Mouse (Mus musculus) layer of hippocampus, adult 11-12 months (tissue): ENCODE data around the gene Adam22.

Experiments used
- DNase-seq: peaks from one replicate; pipeline ENCODE4 v3.0.0; 2022; ENCODE audit warnings: low spot score

Adam22 gene

DNA sequence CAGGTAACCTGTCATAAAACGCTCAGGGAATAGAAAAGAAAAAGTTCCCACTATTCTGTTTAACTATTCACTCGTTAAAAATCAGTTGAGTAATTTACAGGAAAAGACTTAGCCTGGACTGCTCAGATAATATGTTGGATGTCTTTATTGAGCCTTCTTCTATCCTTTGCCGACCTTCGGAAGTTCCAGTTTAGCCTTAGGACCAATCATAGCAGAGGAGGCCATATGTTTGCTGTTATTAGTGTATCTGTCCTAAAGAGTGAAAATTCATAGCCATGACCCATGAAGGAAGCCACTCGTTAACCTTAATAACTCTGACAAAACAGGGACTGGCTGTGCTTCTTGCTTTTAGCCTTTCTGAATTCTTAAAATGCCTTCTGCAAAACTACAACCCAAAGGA, 41.3 kb downstream of the Adam22 start:
- no peak for DNase-seq

DNA sequence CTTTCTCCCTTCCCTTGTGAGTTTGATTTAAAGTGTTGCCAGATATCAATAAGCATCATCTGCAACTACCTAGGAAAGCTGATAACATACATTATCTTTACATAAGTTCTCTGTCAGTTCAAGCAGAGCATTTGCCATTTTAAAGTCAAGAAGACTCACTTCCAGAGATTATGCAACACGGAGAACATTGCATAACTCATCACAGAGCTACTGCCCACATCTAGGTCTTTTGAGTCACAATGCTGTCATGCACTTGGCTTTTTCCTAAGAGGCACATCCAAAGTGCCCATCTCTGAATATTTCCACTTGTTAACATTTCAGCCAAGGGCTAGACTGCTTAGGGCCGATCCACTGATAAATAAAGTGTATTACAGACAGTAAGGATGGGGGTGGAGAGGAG, 55.6 kb downstream of the Adam22 start:
- DNase-seq: no peak

DNA sequence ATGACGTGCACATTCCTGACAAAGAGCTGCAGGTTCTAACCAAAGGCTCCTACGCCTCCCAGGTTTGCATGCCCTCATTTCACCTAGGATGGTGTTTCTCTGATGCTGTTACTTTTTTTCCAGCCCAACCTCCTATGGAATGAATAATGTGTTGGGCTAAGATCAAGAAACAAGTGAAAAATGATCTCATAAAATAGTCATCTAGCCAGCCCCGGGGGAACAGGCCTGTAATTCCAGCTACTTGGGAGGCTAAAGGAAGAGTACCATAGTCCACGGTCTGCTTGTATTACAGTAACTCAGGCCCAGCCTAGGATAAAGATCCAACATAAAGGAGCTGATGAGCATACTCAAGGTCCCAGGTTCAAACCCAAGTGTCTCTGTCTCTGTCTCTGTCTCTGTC, 57.1 kb downstream of the Adam22 start:
- DNase-seq: no peak

DNA sequence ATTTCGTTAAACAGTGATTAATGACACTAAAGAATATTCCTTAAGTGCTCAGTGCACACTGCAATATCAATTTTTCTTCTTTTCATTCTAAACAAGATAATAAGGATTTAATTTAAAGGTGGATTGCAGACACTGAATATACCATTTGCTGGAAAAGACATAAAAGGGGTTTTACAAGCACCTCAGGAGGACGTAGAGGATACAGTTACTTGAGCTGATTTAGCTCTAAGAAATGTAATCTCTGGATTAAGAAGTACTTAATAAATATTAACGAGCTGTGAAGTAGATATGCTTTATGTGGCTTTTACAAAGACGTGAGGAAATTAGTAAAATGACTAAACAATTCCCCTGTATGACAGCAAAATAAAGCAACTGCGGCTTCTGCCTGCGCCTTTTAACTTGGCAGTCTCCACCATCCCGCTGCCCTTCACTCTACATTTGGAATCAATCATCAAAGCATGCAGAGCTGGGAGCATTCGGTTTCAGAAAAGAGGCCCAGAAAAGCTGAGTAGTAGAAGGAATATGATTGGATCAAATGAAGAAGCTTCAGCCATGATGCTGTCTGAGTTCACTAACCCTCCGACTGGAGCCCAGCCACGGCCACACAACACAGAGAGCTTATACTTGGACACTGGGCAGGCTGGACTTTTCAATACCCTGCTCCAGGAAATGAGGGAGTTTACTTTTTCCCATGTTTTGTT, 70.1 kb downstream of the Adam22 start:
- DNase-seq: no peak

DNA sequence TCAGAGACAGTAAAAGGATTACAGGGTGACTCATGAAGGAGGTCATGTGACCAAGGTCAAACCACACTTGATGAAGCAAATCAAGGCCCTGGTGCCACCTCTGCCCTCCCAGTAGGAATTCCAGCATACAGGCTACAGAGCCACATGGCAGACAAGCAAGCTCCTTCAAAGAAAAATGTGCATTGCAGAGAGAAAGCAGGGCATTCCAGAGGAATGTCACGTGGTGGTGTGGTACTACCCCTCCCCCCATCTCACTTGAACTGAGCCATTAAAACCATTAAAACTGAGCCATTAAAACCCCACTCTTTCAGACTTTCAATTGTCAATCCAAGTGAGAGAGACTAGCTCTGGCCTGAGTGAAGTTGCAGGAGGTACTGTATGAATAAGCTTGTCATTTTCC, 74.7 kb downstream of the Adam22 start:
- DNase-seq: no peak

DNA sequence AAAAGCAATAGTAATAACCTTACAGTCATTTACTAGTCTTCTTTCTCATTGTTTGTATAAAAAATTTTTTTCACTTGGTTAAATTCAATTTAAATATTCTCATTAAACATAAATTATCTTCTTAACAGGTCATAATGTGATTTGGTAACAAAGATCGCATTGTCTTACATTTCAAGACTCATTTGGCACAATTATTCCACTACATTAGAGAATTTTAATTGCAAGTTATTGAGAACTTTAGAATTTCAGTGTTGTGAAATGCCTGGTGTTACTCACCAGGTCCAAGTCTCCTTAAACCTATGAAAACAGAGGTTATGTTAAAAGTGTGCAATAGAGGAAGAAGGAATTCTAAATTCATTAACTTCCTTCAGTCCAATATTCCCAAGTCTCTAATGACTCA, 76.5 kb downstream of the Adam22 start:
- no peak for DNase-seq

DNA sequence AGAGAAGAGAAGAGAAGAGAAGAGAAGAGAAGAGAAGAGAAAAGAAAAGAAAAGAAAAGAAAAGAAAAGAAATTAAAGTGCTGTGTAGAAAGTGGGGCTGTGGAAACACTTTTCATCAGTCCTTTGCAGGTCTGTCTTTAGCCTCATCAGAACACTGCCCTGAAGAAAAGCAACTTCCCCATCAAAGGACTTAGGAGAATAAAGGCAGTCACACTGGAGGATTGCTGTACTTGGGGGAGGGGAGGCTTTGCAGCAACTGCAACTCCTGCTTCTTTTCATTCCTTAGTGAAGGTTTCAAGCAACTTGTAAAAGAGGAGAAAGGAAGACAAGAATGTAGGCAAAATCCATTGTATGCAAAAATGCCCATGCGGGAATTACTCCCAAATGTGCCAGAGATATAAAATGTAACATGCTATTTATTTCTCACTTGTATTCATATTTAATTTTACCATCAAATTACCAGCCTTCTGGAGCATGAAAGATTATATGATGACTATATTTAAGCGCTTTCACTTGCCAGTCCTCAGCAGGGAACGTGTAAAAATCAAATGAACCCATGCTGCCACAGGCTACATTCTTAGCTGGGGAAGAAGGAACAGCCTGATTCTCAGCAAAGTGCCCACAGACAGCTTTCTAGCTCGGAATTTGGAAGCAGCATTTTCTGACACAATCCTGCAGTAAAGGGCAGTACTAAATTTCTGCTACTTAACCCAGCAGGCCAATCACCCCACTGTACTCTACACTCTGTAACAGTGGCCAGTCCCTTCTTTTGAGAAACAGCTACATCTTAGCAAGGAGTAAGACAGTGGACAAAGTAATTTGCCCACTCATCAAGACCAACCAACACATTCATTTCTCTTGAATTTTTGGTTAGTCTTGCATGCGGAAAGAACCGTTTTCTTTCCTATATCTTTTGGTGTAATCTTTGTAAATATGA, 78.0 kb downstream of the Adam22 start:
- DNase-seq: no peak

DNA sequence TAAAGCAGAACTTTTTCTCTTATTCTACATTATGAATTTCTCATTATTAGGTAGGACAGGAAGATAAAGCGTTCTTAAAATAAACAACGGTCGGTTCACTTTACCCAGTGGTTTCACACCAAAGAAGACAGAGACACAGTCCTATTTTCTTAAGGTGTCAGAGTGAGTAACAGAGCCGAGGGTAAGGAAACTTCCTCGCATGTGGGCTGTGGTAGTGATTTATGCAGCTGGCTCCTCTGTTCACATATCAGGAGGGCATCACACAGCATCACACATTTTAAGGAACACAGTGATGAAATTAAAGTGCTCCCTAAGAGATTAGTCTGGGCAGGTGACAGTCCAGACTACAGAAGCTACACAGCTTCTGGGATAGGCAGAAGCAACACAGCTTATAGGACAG, 83.8 kb downstream of the Adam22 start:
- DNase-seq: no peak

DNA sequence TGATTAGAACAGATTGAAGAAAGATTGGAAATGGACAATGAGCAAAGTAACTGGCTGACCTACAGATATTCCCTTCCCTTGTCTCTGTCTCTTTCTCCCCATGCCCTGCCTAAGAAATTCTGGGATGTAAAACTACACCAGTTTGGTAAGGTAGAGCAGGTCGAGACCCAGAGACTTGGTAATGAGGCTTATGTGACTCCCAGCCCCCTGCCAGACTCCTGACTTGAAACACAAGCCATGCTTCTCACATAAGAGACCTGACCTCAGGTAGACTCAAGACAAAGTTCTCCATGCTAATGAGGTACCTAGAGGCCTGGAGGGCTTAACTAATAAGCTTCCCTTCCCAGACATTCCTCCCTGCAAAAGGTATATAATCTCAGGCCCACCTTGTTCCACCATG, 91.8 kb downstream of the Adam22 start:
- DNase-seq: no peak

DNA sequence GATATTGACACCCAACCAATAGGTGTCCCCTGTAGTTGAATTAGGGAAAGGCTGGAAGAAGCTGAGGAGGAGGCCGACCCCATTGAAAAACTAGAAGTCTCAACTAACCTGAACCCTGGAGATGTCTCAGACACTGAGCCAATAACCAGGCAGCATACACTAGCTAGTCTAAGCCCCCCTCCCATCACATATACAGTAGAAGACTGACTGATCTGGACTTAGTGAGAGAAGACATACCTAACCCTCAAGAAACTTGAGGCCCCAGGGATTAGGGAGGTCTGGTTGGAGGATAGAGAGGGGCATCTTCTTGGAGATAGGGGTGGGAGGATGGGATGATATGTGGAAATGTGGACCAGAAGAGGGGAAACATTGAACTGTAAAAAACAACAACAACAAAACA, 110.6 kb downstream of the Adam22 start:
- no peak for DNase-seq

DNA sequence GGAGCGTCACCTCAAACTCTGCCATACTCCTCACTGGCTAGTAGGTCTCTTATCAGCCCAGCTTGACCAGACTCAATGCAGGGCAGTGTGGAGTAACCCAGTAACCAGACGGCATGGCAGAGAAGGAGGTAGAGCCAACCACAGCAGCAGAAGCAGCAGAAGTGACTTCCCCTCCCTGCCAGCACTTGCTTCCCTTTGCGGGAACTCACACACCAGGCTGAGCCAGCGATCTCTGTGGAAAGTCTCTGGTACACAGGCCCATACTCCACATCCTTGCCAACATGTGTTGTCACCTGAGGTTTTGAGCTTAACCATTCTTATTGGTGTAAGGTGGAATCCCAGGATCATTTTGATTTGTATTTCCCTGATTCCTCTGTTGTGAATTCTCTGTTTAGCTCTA, 111.5 kb downstream of the Adam22 start:
- no peak for DNase-seq

DNA sequence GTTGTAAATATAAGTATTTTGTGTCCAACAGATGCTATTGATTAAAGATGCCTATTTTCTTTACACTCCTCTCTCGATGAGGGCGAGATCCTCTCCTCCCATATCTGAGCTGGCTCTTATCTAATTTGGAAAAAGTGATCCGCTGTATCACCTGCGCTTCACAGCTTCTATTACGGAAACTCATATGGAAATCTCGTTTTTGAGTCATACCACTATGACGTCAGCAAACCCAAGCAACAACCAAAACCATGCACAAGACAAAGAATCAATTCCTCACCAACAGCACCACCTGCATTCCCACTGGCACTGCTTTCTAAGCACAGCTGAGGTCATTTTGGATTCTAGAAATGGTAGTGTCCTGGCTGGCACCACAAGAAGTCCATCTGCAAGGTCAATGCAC, 123.3 kb downstream of the Adam22 start:
- no peak for DNase-seq

DNA sequence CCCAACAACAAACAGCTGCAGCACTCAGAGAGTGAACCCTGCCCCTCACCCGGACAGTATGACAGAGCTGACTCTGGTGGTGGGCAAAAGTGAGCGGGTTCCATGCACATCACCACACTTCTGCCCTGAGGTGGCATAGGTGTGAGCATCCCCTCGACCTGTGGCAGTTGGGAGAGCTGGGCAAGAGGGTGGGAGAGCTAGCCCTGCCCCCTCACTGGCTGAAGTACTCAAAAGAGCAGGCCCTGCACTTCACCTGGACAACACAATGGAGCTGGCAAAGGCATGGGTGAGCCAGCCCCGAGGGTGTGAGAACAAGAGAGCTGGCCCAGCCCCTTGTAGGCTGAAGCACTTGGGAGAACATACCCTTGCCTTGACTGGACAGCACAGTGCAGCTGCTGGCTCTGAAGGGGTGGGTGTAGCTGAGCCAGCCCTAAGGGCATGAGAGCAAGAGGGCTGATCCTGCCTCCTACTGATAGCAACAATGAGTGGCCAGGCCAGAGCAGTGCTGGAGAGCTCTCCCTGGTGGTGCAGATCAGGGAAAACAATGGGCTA, 124.8 kb downstream of the Adam22 start:
- no peak for DNase-seq

DNA sequence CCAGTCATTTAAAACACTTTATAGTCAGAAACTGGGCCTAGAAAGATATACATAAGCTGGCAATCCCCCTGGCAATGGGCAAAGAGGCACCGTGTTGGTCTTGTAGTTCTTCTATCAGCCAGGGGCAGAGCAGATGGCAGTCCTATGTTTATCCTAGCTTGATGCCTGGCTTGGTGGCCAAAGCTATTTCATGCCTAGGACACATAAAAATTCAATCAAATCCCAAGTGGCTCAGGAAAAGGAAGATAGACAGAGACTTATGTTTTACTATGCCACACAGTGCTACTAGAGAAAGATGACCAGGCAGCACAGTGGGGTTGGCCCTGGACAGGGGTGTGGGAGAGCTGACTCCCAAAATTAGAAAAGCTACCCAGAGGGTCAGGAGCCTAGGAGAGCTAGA, 125.3 kb downstream of the Adam22 start:
- no peak for DNase-seq

DNA sequence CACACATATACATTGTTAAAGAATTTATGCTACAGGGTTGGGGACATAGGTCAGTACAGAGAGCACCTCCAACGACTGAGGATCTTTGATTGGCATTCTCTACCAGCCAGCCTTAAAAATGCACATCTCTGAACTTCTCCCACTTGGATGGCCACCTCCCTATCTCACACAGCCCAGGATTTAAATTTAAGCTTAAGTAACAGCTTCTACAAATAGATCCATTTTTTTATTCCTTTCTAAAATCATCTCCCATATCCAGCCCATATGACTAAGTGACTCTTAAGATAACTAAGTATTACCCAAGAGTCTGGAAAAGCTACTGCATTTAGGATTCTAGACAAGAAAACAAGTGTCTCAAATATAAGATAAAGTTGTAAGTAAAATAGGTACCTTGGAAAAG, 140.9 kb downstream of the Adam22 start:
- DNase-seq: no peak

DNA sequence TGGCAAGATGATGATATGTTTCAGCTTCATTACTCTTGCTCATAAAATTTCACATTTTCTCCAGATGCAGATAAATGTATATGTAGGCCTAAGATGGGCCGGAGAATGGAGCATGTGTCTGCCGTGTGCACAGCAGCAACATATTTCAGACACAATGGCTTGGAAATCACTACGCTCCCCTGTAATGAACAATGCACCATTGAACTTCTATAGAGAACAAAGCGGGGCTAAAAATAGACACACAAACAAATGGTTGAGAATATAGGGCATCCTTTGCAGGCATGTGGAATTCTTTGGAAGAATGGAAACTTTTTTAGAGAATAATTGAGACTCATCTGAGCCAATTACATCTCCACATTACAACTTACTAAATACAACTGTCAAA, 143.6 kb downstream of the Adam22 start:
- no peak for DNase-seq

DNA sequence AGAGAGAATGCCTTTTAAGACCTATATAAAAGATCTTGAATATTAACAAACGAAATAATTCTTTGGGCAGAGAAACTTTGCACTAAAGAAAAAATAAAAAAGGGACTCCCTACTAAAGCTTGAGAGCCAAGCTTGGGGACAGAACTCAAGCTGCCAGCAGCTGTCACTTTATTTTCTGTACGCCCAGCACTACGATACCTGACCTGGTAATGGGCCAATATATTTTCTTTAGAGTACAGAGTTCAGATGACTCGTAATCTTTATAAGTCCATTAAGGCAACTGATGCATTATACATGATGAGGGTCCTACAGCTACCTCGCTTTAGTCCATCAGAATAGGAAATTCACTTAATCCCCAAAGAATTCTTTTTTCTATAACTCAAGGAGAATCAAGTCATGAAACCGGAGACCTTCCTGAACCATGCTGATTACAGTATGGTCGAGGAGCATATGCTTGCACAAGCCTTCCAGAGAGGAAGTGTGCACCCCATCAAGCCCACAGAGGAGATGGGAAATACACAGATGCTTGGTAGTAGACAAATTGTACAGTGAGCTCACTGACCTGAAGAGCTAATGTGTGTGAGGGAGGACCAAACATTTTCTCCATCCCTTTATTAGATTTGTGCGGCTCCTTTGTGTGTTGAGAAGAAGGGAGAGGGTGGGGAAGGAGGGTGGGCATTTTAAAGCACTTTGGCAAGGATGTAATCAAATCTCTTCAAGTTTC, 144.2 kb downstream of the Adam22 start:
- DNase-seq: no peak

DNA sequence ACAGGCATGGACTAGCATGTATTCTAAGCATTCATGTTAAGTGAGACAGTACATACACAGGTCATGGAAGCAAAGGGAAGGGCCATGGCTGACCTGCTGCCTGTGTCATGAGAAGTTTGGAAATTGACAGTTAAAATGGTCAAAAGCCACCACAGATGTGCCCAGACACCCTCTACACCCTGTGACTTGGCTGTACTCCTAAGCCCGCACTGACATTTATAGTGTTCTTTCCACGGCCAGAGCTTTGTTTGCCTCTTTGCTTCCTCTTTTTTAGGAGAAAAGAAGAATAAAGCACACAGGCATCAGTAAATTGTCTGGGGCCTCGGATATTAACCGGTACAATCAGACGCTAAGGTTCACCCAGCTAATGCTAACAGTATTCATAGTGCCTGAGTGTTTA, 146.3 kb downstream of the Adam22 start:
- DNase-seq: no peak

DNA sequence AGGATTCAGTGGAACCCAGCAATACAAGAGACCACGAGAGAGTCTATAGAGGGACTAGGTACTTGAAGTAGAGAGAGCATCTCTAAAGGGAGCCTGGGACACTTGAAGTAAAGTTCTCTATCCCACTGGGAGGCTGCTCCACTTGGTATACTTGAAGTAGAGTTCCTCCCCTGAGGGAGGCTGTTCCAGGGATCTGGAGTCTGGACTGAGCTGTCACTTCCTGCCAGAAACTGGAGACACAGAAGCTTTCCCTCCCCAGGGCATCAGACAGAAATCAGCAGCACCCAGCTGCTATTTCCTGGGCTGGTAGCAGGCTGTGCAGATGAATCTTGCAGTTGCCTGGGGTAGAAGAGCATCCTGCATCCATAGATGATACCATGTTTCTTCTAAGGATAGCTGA, 152.1 kb downstream of the Adam22 start:
- DNase-seq: no peak

DNA sequence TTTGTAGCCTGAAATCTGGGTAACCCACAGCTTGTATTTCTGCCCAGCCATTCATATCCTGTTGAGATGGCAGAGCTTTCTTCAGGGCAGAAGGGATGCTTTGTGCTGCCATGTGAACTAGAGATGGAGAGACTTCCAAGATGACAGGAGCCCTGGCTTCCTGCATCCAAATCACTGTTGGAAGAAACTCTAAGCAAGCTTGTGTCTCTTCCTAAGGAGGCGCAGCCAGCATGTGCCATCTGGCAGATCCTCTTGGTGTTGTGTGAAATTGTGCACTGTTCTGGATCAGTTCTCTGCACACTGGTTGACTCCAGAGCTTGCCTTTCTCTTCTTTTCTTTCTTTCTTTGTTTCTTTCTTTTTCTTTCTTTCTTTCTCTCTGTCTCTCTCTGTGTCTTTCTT, 183.0 kb downstream of the Adam22 start:
- DNase-seq: peak; percentile 15

DNA sequence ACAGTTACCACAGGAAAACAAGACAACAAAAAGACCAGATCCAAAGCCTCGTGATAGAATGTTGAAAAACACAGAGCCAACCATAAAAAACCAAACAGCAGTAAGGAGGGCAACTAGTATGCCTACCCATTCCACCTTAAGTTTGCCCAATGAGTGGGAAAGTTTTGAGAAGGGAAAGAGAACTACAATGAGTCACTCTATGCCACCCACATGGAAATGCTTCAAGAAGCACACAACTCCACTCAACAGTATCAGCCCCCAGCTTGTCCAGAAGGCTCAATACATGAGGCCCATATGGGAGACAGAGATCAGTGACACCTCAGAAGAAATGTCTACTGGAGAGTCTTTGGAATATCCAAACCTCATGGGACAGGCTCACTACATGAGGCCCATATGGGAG, 187.3 kb downstream of the Adam22 start:
- no peak for DNase-seq

DNA sequence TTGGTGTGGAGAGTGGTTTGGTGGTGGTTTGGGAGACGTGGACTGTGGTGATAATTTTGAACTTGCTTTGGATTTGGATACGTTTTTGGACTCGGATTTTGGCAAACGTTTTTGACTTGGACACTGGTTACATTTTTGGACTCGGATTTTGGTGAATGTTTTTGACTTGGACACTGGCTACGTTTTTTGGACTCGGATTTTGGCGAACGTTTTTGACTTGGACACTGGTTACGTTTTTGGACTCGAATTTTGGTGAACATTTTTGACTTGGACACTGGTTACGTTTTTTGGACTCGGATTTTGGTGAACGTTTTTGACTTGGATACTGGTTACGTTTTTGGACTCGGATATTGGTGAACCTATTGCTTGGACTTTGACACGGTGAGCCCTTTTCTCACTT, 189.8 kb downstream of the Adam22 start:
- no peak for DNase-seq

DNA sequence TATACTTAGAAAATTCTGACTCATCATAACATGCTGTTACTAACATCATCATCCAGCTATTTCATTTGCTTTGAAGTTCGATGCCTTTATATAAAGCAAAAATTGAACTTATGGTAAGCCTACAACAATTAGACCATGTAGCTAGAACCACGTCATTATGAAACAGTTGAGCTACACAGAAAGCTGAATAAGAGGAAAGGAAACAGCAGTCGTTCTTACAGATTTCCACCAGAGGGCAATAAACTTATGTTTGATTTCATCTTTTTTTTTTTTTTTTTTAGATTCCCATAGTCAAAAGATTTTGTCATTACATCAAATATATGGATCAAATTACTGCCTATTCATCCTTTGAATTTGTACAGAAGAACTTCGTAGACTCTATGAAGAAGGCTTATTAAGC, 203.2 kb downstream of the Adam22 start:
- no peak for DNase-seq
